15 mouse cellular contexts compared by ENCODE assay signal in genomic region chr3:115027560-115027959, GRCm38 (mm10).
DNase-seq lines count a peak whose midpoint lies in the region; TF ChIP-seq lines count a peak whose summit lies in the region.
"Had no signal": no experiment of that assay in that cellular context is flagged by ENCODE, and none has a peak within 500 bp of the region (broad histone marks: within the 10 kb centered on the region; RNA-seq: fewer than 3 reads in every experiment).

No protein-coding gene starts in this region.

- no peaks in the 10 kb centered on the region for H3K27me3 ChIP-seq in myocyte (ENCODE audit: control insufficient read depth, insufficient read depth, insufficient read length)
- H3K27me3 ChIP-seq: embryonic facial prominence, embryonic 15.5 days; heart, embryonic 12.5 days; intestine, embryonic 15.5 days had no signal

- no peaks in the 10 kb centered on the region for H3K79me2 ChIP-seq in myocyte (ENCODE audit: control insufficient read depth, insufficient read depth)

- peak overlapping the region; percentile 64 for H3K4me2 ChIP-seq in myocyte (ENCODE audit: low read depth)
- H3K4me2 ChIP-seq: embryonic facial prominence, embryonic 15.5 days; heart, embryonic 12.5 days; hindbrain, embryonic 14.5 days; intestine, embryonic 15.5 days had no signal

- peak; percentile 58 for DNase-seq in cerebellum, adult 9-10 months
- DNase-seq in cerebellum, postnatal 36 days = no peak
- peak; percentile 43 for DNase-seq in brain, adult 2 months (ENCODE audit: low read depth, low spot score)
- DNase-seq in cerebellum, postnatal 10 days = peak; percentile 16 to 31
- DNase-seq in adrenal gland, adult 2 months = no peak
- DNase-seq: adrenal gland, postnatal 10 days; gastrocnemius, postnatal 14 days; kidney, adult 18-20 months had no signal

- no peak overlapping the region for H3K4me3 ChIP-seq in myocyte
- H3K4me3 ChIP-seq: embryonic facial prominence, embryonic 15.5 days; heart, embryonic 12.5 days; hindbrain, embryonic 10.5 days; intestine, embryonic 15.5 days had no signal

- H3K36me3 ChIP-seq in myocyte (ENCODE audit: control insufficient read depth, insufficient read depth) = no peaks in the 10 kb centered on the region
- H3K36me3 ChIP-seq: embryonic facial prominence, embryonic 15.5 days; G1E; heart, embryonic 12.5 days; hindbrain, embryonic 10.5 days; intestine, embryonic 15.5 days had no signal

- no peak overlapping the region for H3ac ChIP-seq in myocyte (ENCODE audit: control insufficient read depth, insufficient read length)

- TF ChIP-seq POLR2A in myocyte (IDR thresholded peaks at IDR 0.05; ENCODE audit: insufficient read length, low read depth) = no peak

TF ChIP-seq in myocyte, 11 proteins besides CTCF, POLR2A, EP300 and RAD21:
- TF ChIP-seq TCF12 (IDR thresholded peaks at IDR 0.05; ENCODE audit: insufficient read depth, poor library complexity, severe bottlenecking) (no peak), SRF (IDR thresholded peaks at IDR 0.05; ENCODE audit: control insufficient read depth, insufficient read length, low read depth) (no peak), MYOG (IDR thresholded peaks at IDR 0.05; ENCODE audit: control insufficient read depth in 1 of 3, insufficient read depth in 1 of 3, insufficient read length in 2 of 3, low read depth in 2 of 3) (no peak), REST (IDR thresholded peaks at IDR 0.05; ENCODE audit: insufficient read depth, insufficient read length) (no peak), TCF3 (IDR thresholded peaks at IDR 0.05; ENCODE audit: insufficient read length, low read depth) (no peak), MAX (IDR thresholded peaks at IDR 0.05; ENCODE audit: low read depth) (no peak), CEBPB (IDR thresholded peaks at IDR 0.05; ENCODE audit: insufficient read depth, poor library complexity, severe bottlenecking) (no peak), MYOD1 (IDR thresholded peaks at IDR 0.05; ENCODE audit: control insufficient read depth in 1 of 3, insufficient read length in 2 of 3, low read depth in 2 of 3) (no peak), E2F4 (IDR thresholded peaks at IDR 0.05; ENCODE audit: insufficient read depth) (no peak), POLR2AphosphoS2 (IDR thresholded peaks at IDR 0.05; ENCODE audit: insufficient read length, low read depth) (no peak)

Comparison
In these comparisons a context has a peak if more than half of its experiments do, and no peak if none do; other contexts are left out.
1. DNase-seq: peak in cerebellum, adult 9-10 months (single experiment), brain, adult 2 months (single experiment) and cerebellum, postnatal 10 days (2 of 2); none in cerebellum, postnatal 36 days (0 of 2) and adrenal gland, adult 2 months (single experiment).